Mouse (Mus musculus) embryonic facial prominence, embryonic 15.5 days (tissue): Measurements from ENCODE around the gene Macrod2. TPM values are rescaled to one million over a fixed set of nuclear protein-coding genes. Genes with fewer than 3 reads are reported as not detected.
A peak's percentile ranks its signal among the peaks of the same experiment; 100 is the strongest.
"Not testable (repeated sequence)": the region's sequence is repeated elsewhere in the genome, so short reads cannot be mapped to it uniquely, and the experiment has no call there.

Experiments
- ATAC-seq: fragments of 200-750 bp; cut with Nextera tagmentation; 2 replicates; pipeline ENCODE4 v1.8.0; 2017; ENCODE audit warnings: low read depth, moderate TSS enrichment; ENCODE audit not compliant: insufficient number of reproducible peaks, low FRiP score, low TSS enrichment
- H3K27ac ChIP-seq: fragments of 300-500 bp; sonication (generic); replicated peaks from 2 replicates; pipeline ENCODE4 v1.5.1; 2015; ENCODE audit warnings: mild to moderate bottlenecking, inconsistent platforms
- H3K27me3 ChIP-seq: fragments of 300-500 bp; sonication (generic); 2 replicates; pipeline ENCODE4 v1.6.1; 2015; ENCODE audit warnings: inconsistent platforms
- H3K36me3 ChIP-seq: fragments of 300-500 bp; sonication (generic); 2 replicates; pipeline ENCODE4 v1.6.1; 2015; ENCODE audit warnings: mild to moderate bottlenecking, inconsistent platforms
- H3K4me1 ChIP-seq: fragments of 300-500 bp; sonication (generic); 2 replicates; pipeline ENCODE4 v1.6.1; 2015; ENCODE audit warnings: inconsistent platforms
- H3K4me2 ChIP-seq: fragments of 300-500 bp; sonication (generic); replicated peaks from 2 replicates; pipeline ENCODE4 v1.6.1; 2015; ENCODE audit warnings: mild to moderate bottlenecking, inconsistent platforms
- H3K4me3 ChIP-seq: fragments of 300-500 bp; sonication (generic); replicated peaks from 2 replicates; pipeline ENCODE4 v1.5.1; 2015; ENCODE audit warnings: mild to moderate bottlenecking, inconsistent platforms
- H3K9ac ChIP-seq: fragments of 300-500 bp; sonication (generic); 2 replicates; pipeline ENCODE4 v1.6.1; 2015; ENCODE audit warnings: inconsistent platforms
- H3K9me3 ChIP-seq: fragments of 300-500 bp; sonication (generic); replicated peaks from 2 replicates; pipeline ENCODE4 v1.6.1; 2016; ENCODE audit warnings: inconsistent platforms
- WGBS: fragments of 180-500 bp; shearing (Covaris S2); methylation state at CpG from one replicate; pipeline ENCODE4 v1.1.7; 2015; 5-methylcytosine and 5-hydroxymethylcytosine counted together
- polyA plus RNA-seq: library from polyadenylated mRNA; unstranded; fragments of >200 nt; fragmentation: Nextera tagmentation; extraction: Ambion mirVana; gene quantifications from 2 replicates; pipeline ENCODE4 v1.2.1, GENCODE M21; 2015

Gene Macrod2
- polyA plus RNA-seq, 1 experiment from 2014 or later, result 38.9 TPM

DNA sequence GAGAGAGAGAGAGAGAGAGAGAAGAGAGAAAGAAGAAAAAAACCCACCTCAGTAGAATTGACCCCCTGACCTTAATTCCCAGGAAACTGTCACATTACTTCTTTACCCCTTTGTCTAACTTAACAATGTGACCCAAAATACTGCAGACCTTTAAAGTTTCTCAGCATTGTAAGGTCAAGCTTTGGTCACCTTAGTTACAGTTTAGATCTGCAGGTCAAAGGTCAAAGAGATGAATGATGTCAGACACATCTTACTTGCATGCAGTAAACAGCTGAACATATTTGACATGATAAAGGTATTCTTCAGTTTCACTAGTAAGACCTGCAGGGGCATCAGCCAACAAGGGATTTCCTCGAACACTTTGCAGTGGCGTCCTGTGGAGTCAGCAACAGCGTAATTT is 309.0 kb downstream of the Macrod2 start:
- H3K9ac ChIP-seq, result no peak overlapping the region
- no peaks in the 10 kb centered on the region for H3K9me3 ChIP-seq
- no peak for ATAC-seq
- H3K36me3 ChIP-seq, result no peaks in the 10 kb centered on the region
- no peak overlapping the region for H3K27ac ChIP-seq
- no peak overlapping the region for H3K4me3 ChIP-seq
- no peaks in the 10 kb centered on the region for H3K27me3 ChIP-seq
- H3K4me1 ChIP-seq, result no peaks in the 10 kb centered on the region
- 27% methylated on average over 3 of the region's 3 CpGs for WGBS
- no peak overlapping the region for H3K4me2 ChIP-seq

- H3K9me3 ChIP-seq, result no peaks in the 10 kb centered on the region
- no peaks in the 10 kb centered on the region for H3K4me1 ChIP-seq
- no peak; the same call in 1 of the 2 replicates for ATAC-seq
- H3K4me2 ChIP-seq, result no peak overlapping the region
- no peaks in the 10 kb centered on the region for H3K36me3 ChIP-seq
- no peak overlapping the region for H3K9ac ChIP-seq
- WGBS, result 19% methylated on average over 2 of the region's 2 CpGs
- no peak overlapping the region for H3K4me3 ChIP-seq
- no peak overlapping the region for H3K27ac ChIP-seq
- no peaks in the 10 kb centered on the region for H3K27me3 ChIP-seq
Measured at GRCm38 (mm10) chr2:140705278-140705677, 310.2 kb downstream of the Macrod2 start.

DNA sequence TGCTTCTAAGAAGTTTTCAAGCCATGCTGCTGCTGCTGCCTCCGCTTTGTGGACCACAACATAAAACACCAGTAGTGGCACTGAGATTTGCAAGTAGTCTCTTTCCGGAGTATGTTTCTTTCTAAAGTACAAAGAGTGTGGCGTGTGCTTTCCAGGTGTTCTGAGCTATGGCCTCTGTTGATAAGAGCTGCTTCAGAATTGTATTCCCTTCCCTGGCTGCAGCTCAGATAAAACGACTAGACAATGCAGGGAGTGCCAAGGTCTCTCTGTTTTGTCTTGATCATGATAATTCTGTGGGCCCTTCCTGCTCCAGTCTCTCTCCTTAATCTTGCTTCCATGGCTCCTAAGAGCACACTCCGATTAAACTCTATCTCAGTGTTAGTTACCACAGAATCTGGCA is 312.4 kb downstream of the Macrod2 start:
- 88% methylated on average over 5 of the region's 5 CpGs for WGBS
- ATAC-seq, result no peak

GRCm38 (mm10) chr2:140715822-140716221 is 320.7 kb downstream of the Macrod2 start:
- H3K36me3 ChIP-seq, result no peaks in the 10 kb centered on the region
- H3K9me3 ChIP-seq, result no peaks in the 10 kb centered on the region
- no peak overlapping the region for H3K4me2 ChIP-seq
- H3K9ac ChIP-seq, result no peak overlapping the region
- WGBS, result 85% methylated on average over 4 of the region's 4 CpGs
- no peaks in the 10 kb centered on the region for H3K4me1 ChIP-seq
- H3K27ac ChIP-seq, result no peak overlapping the region
- no peak overlapping the region for H3K4me3 ChIP-seq
- no peak for ATAC-seq
- no peaks in the 10 kb centered on the region for H3K27me3 ChIP-seq

More for the DNA sequence above, 312.4 kb downstream of the Macrod2 start:
- H3K36me3 ChIP-seq, result no peaks in the 10 kb centered on the region
- no peaks in the 10 kb centered on the region for H3K4me1 ChIP-seq
- H3K27me3 ChIP-seq, result no peaks in the 10 kb centered on the region
- H3K9me3 ChIP-seq, result no peaks in the 10 kb centered on the region
- no peak overlapping the region for H3K4me3 ChIP-seq
- no peak overlapping the region for H3K4me2 ChIP-seq
- no peak overlapping the region for H3K9ac ChIP-seq
- no peak overlapping the region for H3K27ac ChIP-seq

GRCm38 (mm10) chr2:140717407-140717806 is 322.3 kb downstream of the Macrod2 start:
- H3K36me3 ChIP-seq, result no peaks in the 10 kb centered on the region
- no peaks in the 10 kb centered on the region for H3K9me3 ChIP-seq
- no peak overlapping the region for H3K27ac ChIP-seq
- H3K27me3 ChIP-seq, result no peaks in the 10 kb centered on the region
- H3K9ac ChIP-seq, result no peak overlapping the region
- no peaks in the 10 kb centered on the region for H3K4me1 ChIP-seq
- no peak overlapping the region for H3K4me3 ChIP-seq
- ATAC-seq, result no peak
- no peak overlapping the region for H3K4me2 ChIP-seq
- WGBS, result 85% methylated on average over 9 of the region's 9 CpGs

- no peak overlapping the region for H3K4me2 ChIP-seq
- H3K4me3 ChIP-seq, result no peak overlapping the region
- no peaks in the 10 kb centered on the region for H3K27me3 ChIP-seq
- no peaks in the 10 kb centered on the region for H3K9me3 ChIP-seq
- H3K36me3 ChIP-seq, result no peaks in the 10 kb centered on the region
- H3K4me1 ChIP-seq, result no peaks in the 10 kb centered on the region
- WGBS, result 34% methylated on average over 6 of the region's 6 CpGs
- no peak overlapping the region for H3K27ac ChIP-seq
- H3K9ac ChIP-seq, result no peak overlapping the region
- ATAC-seq, result no peak
Measured at GRCm38 (mm10) chr2:140732616-140733183, 337.6 kb downstream of the Macrod2 start.

- Histone ChIP-seq H3K4me2 (no peak overlapping the region), H3K27ac (no peak overlapping the region), H3K9me3 (no peaks in the 10 kb centered on the region), H3K4me1 (no peaks in the 10 kb centered on the region), H3K36me3 (no peaks in the 10 kb centered on the region), H3K4me3 (no peak overlapping the region), H3K27me3 (no peaks in the 10 kb centered on the region), H3K9ac (no peak overlapping the region)
- no peak for ATAC-seq
- WGBS, result 87% methylated on average over 5 of the region's 5 CpGs
Measured at GRCm38 (mm10) chr2:140740511-140740910, 345.4 kb downstream of the Macrod2 start.

- H3K9me3 ChIP-seq, ATAC-seq, H3K27me3 ChIP-seq, H3K36me3 ChIP-seq, H3K4me3 ChIP-seq, H3K4me1 ChIP-seq, H3K9ac ChIP-seq, H3K4me2 ChIP-seq, H3K27ac ChIP-seq: not testable (repeated sequence)
- 75% methylated on average over 2 of the region's 2 CpGs for WGBS
Measured at GRCm38 (mm10) chr2:140742954-140743353, 347.8 kb downstream of the Macrod2 start.

GRCm38 (mm10) chr2:140758881-140759280 is 363.8 kb downstream of the Macrod2 start:
- H3K36me3 ChIP-seq, result no peaks in the 10 kb centered on the region
- no peaks in the 10 kb centered on the region for H3K4me1 ChIP-seq
- H3K27me3 ChIP-seq, result no peaks in the 10 kb centered on the region
- WGBS, result 90% methylated on average over 2 of the region's 2 CpGs
- no peak for ATAC-seq
- no peak overlapping the region for H3K27ac ChIP-seq
- H3K4me3 ChIP-seq, result no peak overlapping the region
- no peak overlapping the region for H3K4me2 ChIP-seq
- no peaks in the 10 kb centered on the region for H3K9me3 ChIP-seq
- no peak overlapping the region for H3K9ac ChIP-seq

- Histone ChIP-seq H3K27ac (no peak overlapping the region), H3K36me3 (no peaks in the 10 kb centered on the region), H3K27me3 (no peaks in the 10 kb centered on the region), H3K4me3 (no peak overlapping the region), H3K4me2 (no peak overlapping the region), H3K4me1 (no peaks in the 10 kb centered on the region), H3K9ac (no peak overlapping the region), H3K9me3 (no peaks in the 10 kb centered on the region)
- no peak for ATAC-seq
Measured at GRCm38 (mm10) chr2:140759732-140760131, 364.6 kb downstream of the Macrod2 start.

DNA sequence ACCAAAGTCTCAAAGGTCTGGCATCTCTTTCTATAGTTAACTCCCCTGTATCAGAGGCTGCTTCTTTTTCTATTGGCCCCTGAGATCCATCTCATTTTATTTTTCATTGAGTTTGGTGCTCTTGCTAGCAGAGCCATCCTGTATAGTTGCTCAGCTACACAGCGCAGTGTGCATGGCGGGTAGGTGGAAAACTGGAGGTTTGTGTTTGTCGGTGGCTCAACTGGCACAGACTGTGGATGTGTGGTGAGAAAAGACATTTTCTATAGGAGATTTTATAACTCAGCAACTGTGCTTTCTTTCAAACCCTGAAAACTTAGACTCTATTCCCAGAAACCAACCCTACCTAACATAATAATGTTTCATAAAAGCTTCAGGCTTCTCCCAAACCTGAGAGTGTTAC is 365.0 kb downstream of the Macrod2 start:
- H3K36me3 ChIP-seq, result no peaks in the 10 kb centered on the region
- H3K4me1 ChIP-seq, result no peaks in the 10 kb centered on the region
- no peak overlapping the region for H3K4me3 ChIP-seq
- H3K4me2 ChIP-seq, result no peak overlapping the region
- WGBS, result 98% methylated on average over 3 of the region's 3 CpGs
- H3K27me3 ChIP-seq, result no peaks in the 10 kb centered on the region
- no peak overlapping the region for H3K27ac ChIP-seq
- no peaks in the 10 kb centered on the region for H3K9me3 ChIP-seq
- no peak overlapping the region for H3K9ac ChIP-seq
- ATAC-seq, result no peak

DNA sequence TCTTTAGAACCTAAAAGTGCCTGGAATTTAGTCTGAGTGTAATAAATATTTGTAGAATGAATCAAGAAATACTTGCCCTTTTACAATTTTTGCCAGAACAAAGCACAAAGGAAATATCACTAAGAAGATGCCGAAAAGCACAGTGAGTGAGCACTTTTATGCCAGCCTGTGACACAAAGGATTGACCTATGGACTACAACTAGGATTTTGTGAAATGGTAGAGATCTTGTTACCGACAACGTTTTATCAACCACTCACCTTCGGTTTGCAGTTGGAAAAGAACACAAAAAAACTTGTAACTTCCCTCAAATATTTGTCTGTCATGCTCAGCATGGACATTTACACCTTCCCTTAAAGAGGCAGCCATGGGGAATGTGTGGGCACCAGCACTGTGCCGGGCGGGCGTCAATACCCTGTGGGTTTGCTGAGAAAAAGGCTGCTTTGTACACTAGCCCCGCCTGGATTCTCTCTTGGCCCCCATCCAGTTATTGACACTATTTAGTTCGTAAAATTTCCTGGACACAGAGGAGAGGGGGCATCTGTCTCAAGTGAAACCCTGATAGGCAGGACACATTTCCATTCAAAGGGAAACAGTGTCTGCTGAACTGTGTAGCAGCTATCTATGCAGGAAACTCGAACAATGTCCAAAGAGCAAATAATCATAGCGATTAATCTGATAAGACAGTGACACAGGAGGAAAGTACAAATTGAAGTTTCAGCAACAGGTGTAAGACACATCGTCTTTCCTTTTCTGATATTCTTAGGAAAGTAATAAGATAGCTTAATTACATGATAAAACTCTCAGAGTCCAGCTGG is 368.2 kb downstream of the Macrod2 start:
- ATAC-seq, result peak; percentile 24; the same call in 1 of the 2 replicates
- Histone ChIP-seq H3K4me2 (no peak overlapping the region), H3K4me1 (no peaks in the 10 kb centered on the region), H3K9me3 (no peaks in the 10 kb centered on the region), H3K27me3 (no peaks in the 10 kb centered on the region), H3K9ac (no peak overlapping the region), H3K27ac (no peak overlapping the region), H3K4me3 (no peak overlapping the region), H3K36me3 (no peaks in the 10 kb centered on the region)
- 63% methylated on average over 12 of the region's 12 CpGs for WGBS
